Mouse (Mus musculus): ENCODE data around the gene Pcf11.

The Pcf11 gene

GRCm38 (mm10) chr7:92669507-92670471, at the start of gene Pcf11:
TSS of gene Pcf11 (minus strand) at chr7:92669934.
- peak; percentile 96 for DNase-seq (ENCODE audit: low read depth, low spot score)

- DNase-seq (ENCODE audit: low read depth, low spot score), result no peak
Observed at GRCm38 (mm10) chr7:92715055-92715454, 45.3 kb upstream of the Pcf11 start.

- no peak for DNase-seq (ENCODE audit: low read depth, low spot score)
Observed at GRCm38 (mm10) chr7:92711593-92711992, 41.9 kb upstream of the Pcf11 start.

- DNase-seq (ENCODE audit: low read depth, low spot score), result no peak
Observed at GRCm38 (mm10) chr7:92709573-92709972, 39.8 kb upstream of the Pcf11 start.

GRCm38 (mm10) chr7:92706711-92707110, 37.0 kb upstream of the Pcf11 start:
- DNase-seq (ENCODE audit: low read depth, low spot score), result no peak

GRCm38 (mm10) chr7:92705534-92705933, 35.8 kb upstream of the Pcf11 start:
- no peak for DNase-seq (ENCODE audit: low read depth, low spot score)

- no peak for DNase-seq (ENCODE audit: low read depth, low spot score)
Observed at GRCm38 (mm10) chr7:92703661-92704060, 33.9 kb upstream of the Pcf11 start.

GRCm38 (mm10) chr7:92698770-92699169, 29.0 kb upstream of the Pcf11 start:
- no peak for DNase-seq (ENCODE audit: low read depth, low spot score)

GRCm38 (mm10) chr7:92696395-92696794, 26.7 kb upstream of the Pcf11 start:
- DNase-seq (ENCODE audit: low read depth, low spot score), result no peak

- no peak for DNase-seq (ENCODE audit: low read depth, low spot score)
Observed at GRCm38 (mm10) chr7:92689101-92689500, 19.4 kb upstream of the Pcf11 start.

- no peak for DNase-seq (ENCODE audit: low read depth, low spot score)
Observed at GRCm38 (mm10) chr7:92688299-92688669, 18.6 kb upstream of the Pcf11 start.

GRCm38 (mm10) chr7:92687556-92688298, 18.0 kb upstream of the Pcf11 start:
- DNase-seq (ENCODE audit: low read depth, low spot score), result no peak

- DNase-seq (ENCODE audit: low read depth, low spot score), result no peak
Observed at GRCm38 (mm10) chr7:92677346-92677745, 7.6 kb upstream of the Pcf11 start.

- no peak for DNase-seq (ENCODE audit: low read depth, low spot score)
Observed at GRCm38 (mm10) chr7:92675131-92675530, 5.4 kb upstream of the Pcf11 start.

GRCm38 (mm10) chr7:92668791-92669506, 785 bp downstream of the Pcf11 start:
- DNase-seq (ENCODE audit: low read depth, low spot score), result peak; percentile 23

GRCm38 (mm10) chr7:92666274-92666820, 3.4 kb downstream of the Pcf11 start:
- no peak for DNase-seq (ENCODE audit: low read depth, low spot score)

- DNase-seq (ENCODE audit: low read depth, low spot score), result no peak
Observed at GRCm38 (mm10) chr7:92658050-92658449, 11.7 kb downstream of the Pcf11 start.

GRCm38 (mm10) chr7:92656386-92656785, 13.3 kb downstream of the Pcf11 start:
- DNase-seq (ENCODE audit: low read depth, low spot score), result no peak

GRCm38 (mm10) chr7:92653329-92653728, 16.4 kb downstream of the Pcf11 start:
- DNase-seq (ENCODE audit: low read depth, low spot score), result no peak

GRCm38 (mm10) chr7:92647790-92648189, 21.9 kb downstream of the Pcf11 start:
- no peak for DNase-seq (ENCODE audit: low read depth, low spot score)

GRCm38 (mm10) chr7:92642358-92642757, 27.4 kb downstream of the Pcf11 start:
- no peak for DNase-seq (ENCODE audit: low read depth, low spot score)

GRCm38 (mm10) chr7:92638050-92638449, 31.7 kb downstream of the Pcf11 start:
- DNase-seq (ENCODE audit: low read depth, low spot score), result no peak
